Mouse (Mus musculus) hindbrain, embryonic 13.5 days (tissue): Measurements from ENCODE around the gene Trim37. TPM values are rescaled to one million over a fixed set of nuclear protein-coding genes. Genes with fewer than 3 reads are reported as not detected.

Experiments used
- ATAC-seq: fragments of 200-750 bp; cut with Nextera tagmentation; 2 replicates; pipeline ENCODE4 v1.8.0; 2017; ENCODE audit warnings: moderate TSS enrichment; ENCODE audit not compliant: low FRiP score
- H3K27ac ChIP-seq: fragments of 300-500 bp; sonication (generic); 2 replicates; pipeline ENCODE4 v1.5.1; 2015; ENCODE audit warnings: inconsistent platforms, mild to moderate bottlenecking, moderate library complexity
- H3K27me3 ChIP-seq: fragments of 300-500 bp; sonication (generic); 2 replicates; pipeline ENCODE4 v1.6.1; 2015; ENCODE audit warnings: mild to moderate bottlenecking, inconsistent platforms
- H3K36me3 ChIP-seq: fragments of 300-500 bp; sonication (generic); 2 replicates; pipeline ENCODE4 v1.6.1; 2015; ENCODE audit warnings: mild to moderate bottlenecking, inconsistent platforms
- H3K4me1 ChIP-seq: fragments of 300-500 bp; sonication (generic); replicated peaks from 2 replicates; pipeline ENCODE4 v1.6.1; 2015; ENCODE audit warnings: inconsistent platforms
- H3K4me2 ChIP-seq: fragments of 300-500 bp; sonication (generic); 2 replicates; pipeline ENCODE4 v1.6.1; 2015; ENCODE audit warnings: inconsistent platforms, mild to moderate bottlenecking, moderate library complexity
- H3K4me3 ChIP-seq: fragments of 300-500 bp; sonication (generic); 2 replicates; pipeline ENCODE4 v1.5.1; 2015; ENCODE audit warnings: mild to moderate bottlenecking, inconsistent platforms
- H3K9ac ChIP-seq: fragments of 300-500 bp; sonication (generic); 2 replicates; pipeline ENCODE4 v1.6.1; 2015; ENCODE audit warnings: mild to moderate bottlenecking, inconsistent platforms
- H3K9me3 ChIP-seq: fragments of 300-500 bp; sonication (generic); 2 replicates; pipeline ENCODE4 v1.6.1; 2016; ENCODE audit warnings: inconsistent platforms
- WGBS: fragments of 180-500 bp; shearing (Covaris S2); methylation state at CpG from one replicate; pipeline ENCODE4 v1.1.7; 2015; 5-methylcytosine and 5-hydroxymethylcytosine counted together
- polyA plus RNA-seq: library from polyadenylated mRNA; unstranded; fragments of >200 nt; fragmentation: Nextera tagmentation; extraction: Ambion mirVana; gene quantifications from 2 replicates; pipeline ENCODE4 v1.2.1, GENCODE M21; 2015

The Trim37 gene
- 82.1 and 83.5 TPM in 2 replicates for polyA plus RNA-seq

GRCm38 (mm10) chr11:87126824-87127816, at the start of gene Trim37:
Gene Trim37 (plus strand): TSS chr11:87127077.
- peak within 1 kb of the TSS; percentile 96 for H3K27ac ChIP-seq
- H3K4me3 ChIP-seq = peak within 1 kb of the TSS; percentile 96
- WGBS = under 1% methylated on average over 90 of the region's 105 CpGs
- H3K27me3 ChIP-seq = no peaks in the 10 kb centered on the region
- H3K4me1 ChIP-seq = peaks cover 26% of the 10 kb centered on the region
- H3K9ac ChIP-seq = peak within 1 kb of the TSS; percentile 95
- peaks cover 32% of the 10 kb centered on the region for H3K36me3 ChIP-seq
- ATAC-seq = peak; percentile 95
- no peaks in the 10 kb centered on the region for H3K9me3 ChIP-seq
- H3K4me2 ChIP-seq = peak within 1 kb of the TSS; percentile 71

GRCm38 (mm10) chr11:87083712-87084111, 43.2 kb upstream of the Trim37 start:
- ATAC-seq = no peak
- Histone ChIP-seq H3K4me1 (peaks cover 44% of the 10 kb centered on the region), H3K27me3 (no peaks in the 10 kb centered on the region), H3K4me3 (no peak overlapping the region), H3K36me3 (peaks cover 55% of the 10 kb centered on the region), H3K4me2 (no peak overlapping the region), H3K9ac (no peak overlapping the region), H3K9me3 (no peaks in the 10 kb centered on the region), H3K27ac (no peak overlapping the region)
- 78% methylated on average over 1 of the region's 1 CpGs for WGBS

- H3K9me3 ChIP-seq = no peaks in the 10 kb centered on the region
- H3K27me3 ChIP-seq = no peaks in the 10 kb centered on the region
- 93% methylated on average over 13 of the region's 13 CpGs for WGBS
Measured at GRCm38 (mm10) chr11:87085461-87085860, 41.4 kb upstream of the Trim37 start.

DNA sequence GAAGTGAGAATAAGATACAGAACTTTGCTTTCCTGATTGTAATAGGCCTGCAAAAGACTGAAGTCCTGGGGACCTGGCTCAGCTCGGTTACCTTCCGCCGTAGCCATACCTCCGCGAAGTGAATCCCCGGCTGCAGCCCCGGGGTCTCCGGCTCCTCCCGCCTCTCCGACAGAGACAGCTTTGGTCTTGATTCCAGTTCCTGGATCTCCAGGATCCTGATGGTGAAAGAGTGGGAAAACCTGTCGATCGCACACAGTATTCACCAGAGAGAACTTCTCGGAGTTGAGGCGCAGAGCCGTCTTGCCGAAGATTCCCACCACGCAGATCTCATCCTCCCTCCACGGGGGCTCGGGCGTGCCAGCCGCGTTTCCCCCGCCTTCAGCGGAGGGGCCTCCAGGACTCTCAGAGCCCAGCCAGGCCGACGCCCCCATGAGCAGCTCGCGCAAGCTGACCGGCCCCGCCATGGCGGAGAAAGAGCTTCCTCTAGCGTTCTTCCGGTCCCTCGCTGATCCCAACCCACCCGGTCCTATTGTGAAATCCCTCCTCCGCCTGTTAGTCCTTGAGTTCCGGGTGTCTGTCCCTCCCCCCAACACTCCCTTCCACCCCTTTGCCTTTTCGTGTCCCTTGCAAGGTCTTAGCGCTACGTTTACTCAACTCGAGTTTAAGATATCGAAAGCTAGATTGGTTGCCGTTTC, 40.4 kb upstream of the Trim37 start, which contains the start of gene Smg8:
Gene Smg8 (minus strand): TSS at position 485 of the 695 bp plus-strand sequence.
- Histone ChIP-seq H3K9ac (peak within 1 kb of the TSS; percentile 87), H3K36me3 (peaks cover 38% of the 10 kb centered on the region), H3K4me3 (peak within 1 kb of the TSS; percentile 67), H3K27me3 (no peaks in the 10 kb centered on the region), H3K27ac (peak within 1 kb of the TSS; percentile 71), H3K4me2 (peak within 1 kb of the TSS; percentile 91), H3K4me1 (peaks cover 38% of the 10 kb centered on the region), H3K9me3 (no peaks in the 10 kb centered on the region)
- WGBS = under 1% methylated on average over 43 of the region's 43 CpGs
- peak; percentile 85 for ATAC-seq

More at GRCm38 (mm10) chr11:87085461-87085860, 41.4 kb upstream of the Trim37 start:
- no peak for ATAC-seq
- Histone ChIP-seq H3K4me2 (peak overlapping the region; percentile 91), H3K9ac (peak overlapping the region; percentile 87; the same call in 1 of the 2 replicates), H3K4me3 (peak overlapping the region; percentile 67), H3K36me3 (peaks cover 41% of the 10 kb centered on the region), H3K27ac (no peak overlapping the region), H3K4me1 (peaks cover 38% of the 10 kb centered on the region)

- H3K4me2 ChIP-seq = peak overlapping the region; percentile 91
- no peak overlapping the region for H3K27ac ChIP-seq
- H3K27me3 ChIP-seq = no peaks in the 10 kb centered on the region
- H3K9ac ChIP-seq = peak overlapping the region; percentile 87; the same call in 1 of the 2 replicates
- peaks cover 34% of the 10 kb centered on the region for H3K4me1 ChIP-seq
- H3K4me3 ChIP-seq = peak overlapping the region; percentile 67
- ATAC-seq = no peak
- 65% methylated on average over 2 of the region's 2 CpGs for WGBS
- H3K36me3 ChIP-seq = peaks cover 36% of the 10 kb centered on the region
- no peaks in the 10 kb centered on the region for H3K9me3 ChIP-seq
Measured at GRCm38 (mm10) chr11:87087142-87087541, 39.7 kb upstream of the Trim37 start.

- H3K4me1 ChIP-seq = peaks cover 31% of the 10 kb centered on the region
- under 1% methylated on average over 14 of the region's 14 CpGs for WGBS
- H3K27me3 ChIP-seq = no peaks in the 10 kb centered on the region
- no peaks in the 10 kb centered on the region for H3K9me3 ChIP-seq
- peak within 1 kb of the TSS; percentile 97 for H3K4me3 ChIP-seq
- peaks cover 17% of the 10 kb centered on the region for H3K36me3 ChIP-seq
- H3K4me2 ChIP-seq = peak within 1 kb of the TSS; percentile 85
- no peak; the same call in 1 of the 2 replicates for ATAC-seq
- peak within 1 kb of the TSS; percentile 96 for H3K27ac ChIP-seq
- peak within 1 kb of the TSS; percentile 98 for H3K9ac ChIP-seq
Measured at GRCm38 (mm10) chr11:87108409-87108754, 18.5 kb upstream of the Trim37 start, which contains the start of gene Prr11. Gene Prr11 (minus strand): TSS chr11:87108708.

DNA sequence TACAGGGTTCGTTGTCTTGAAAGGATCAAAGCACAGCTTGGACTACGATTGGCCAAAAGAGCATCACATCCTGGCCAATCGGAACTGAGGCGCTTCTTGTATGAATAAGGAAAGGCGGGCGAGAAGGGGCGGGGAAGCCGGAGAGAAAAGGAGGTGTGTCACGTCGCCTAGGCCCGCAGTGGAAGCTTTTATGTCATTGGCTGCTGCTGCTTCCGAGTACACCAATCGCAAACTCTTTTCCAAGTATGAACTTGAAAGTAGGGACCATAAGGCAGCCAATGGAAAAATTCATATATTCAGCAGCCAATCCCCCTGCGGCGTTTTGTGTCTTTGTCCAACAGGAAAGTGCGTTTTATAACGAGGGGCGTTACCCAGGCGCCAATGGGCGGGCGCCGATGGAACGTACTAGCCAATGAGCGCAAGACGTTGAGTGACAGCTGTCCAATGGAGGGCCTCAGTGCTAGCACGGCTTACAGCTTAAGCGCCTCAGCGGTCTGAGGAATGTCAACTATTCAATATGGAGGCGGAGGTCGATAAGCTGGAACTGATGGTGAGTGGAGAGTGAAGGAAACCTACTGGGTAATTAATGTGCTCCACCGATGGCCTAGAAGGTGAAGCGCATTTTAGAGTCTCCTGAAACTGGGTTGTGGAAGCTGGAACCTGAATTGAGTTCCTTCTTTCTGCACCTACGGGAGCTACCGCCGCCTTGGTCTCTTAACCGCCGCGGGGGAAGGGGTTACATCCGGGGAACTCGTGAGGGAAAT, 17.9 kb upstream of the Trim37 start, which contains the start of gene Ska2:
Gene Ska2 (plus strand): TSS at position 480 of the 764 bp plus-strand sequence.
- Histone ChIP-seq H3K4me3 (peak within 1 kb of the TSS; percentile 97), H3K9ac (peak within 1 kb of the TSS; percentile 98), H3K9me3 (no peaks in the 10 kb centered on the region), H3K4me1 (peaks cover 31% of the 10 kb centered on the region), H3K27me3 (no peaks in the 10 kb centered on the region), H3K27ac (peak within 1 kb of the TSS; percentile 96), H3K4me2 (peak within 1 kb of the TSS; percentile 85), H3K36me3 (peaks cover 14% of the 10 kb centered on the region; the same call in 1 of the 2 replicates)
- under 1% methylated on average over 40 of the region's 40 CpGs for WGBS
- peak; percentile 100 for ATAC-seq

DNA sequence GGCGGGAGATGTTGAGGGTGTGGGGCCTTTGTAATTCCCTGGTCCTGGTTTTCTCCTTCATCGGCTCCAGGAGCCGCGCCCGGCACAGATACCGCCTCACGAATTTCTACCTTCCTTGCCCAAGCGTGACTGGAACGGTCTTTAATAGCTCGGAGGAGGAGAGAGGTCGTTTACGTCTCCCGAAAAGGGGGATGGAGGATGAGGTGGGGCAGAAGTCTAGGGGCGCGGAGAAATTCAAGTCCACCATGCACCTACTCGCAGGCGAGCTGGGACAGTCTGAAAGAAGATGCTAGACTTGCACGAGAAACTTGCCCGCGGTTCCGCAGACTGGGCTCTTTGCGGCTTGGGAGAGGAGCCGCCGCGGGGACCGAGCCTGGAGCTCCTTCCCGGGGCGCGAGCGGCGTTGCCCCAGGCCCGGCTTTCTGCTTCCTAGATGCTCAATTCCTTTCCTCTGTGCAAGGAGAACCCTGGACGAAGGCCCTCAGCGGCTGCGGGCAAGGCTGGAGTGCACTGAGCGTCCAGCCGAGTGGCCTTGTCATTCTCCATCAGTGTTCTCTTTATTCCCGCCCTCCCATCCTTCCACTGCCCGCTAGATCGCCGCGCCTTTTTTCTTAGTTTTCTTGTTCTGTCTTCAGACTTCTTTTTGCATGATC, 17.2 kb upstream of the Trim37 start:
- under 1% methylated on average over 42 of the region's 42 CpGs for WGBS

DNA sequence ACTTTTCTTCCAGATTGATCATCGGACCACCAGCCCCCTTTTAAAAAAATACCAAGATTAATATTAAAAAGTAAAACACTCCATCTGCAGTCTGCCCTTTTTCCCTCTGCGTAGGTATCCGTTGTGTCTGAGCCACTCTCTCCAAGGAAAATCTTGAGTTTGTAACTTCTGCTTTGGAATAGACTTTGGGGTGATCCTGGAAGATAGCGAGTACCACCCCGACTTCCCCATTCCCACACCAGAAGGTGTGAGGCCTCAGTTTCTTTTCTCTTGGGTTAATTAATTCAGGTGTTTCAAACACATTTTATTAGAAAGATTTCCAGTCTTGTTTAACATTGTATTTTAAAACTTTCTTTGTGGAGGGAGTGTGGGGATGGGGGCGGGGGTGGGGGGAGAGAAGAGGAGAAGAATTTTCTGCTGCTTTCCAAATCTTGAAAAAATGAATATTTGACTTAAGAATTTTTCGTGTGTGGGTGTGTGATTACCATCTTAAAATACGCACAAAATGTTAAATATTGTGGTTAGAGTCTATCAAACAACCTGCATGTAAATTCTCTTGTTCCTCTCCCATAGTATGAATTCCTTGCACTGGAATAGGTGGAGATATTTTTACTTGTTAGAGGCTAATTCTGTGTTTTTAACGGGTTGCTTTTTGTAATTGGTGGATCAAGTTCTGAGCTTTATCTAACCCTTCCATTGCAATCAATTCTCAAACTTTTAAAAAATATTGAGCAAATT, 16.5 kb upstream of the Trim37 start:
- H3K27ac ChIP-seq = peak overlapping the region; percentile 96
- H3K9ac ChIP-seq = peak overlapping the region; percentile 98
- H3K4me3 ChIP-seq = peak overlapping the region; percentile 97
- H3K27me3 ChIP-seq = no peaks in the 10 kb centered on the region
- 7% methylated on average over 9 of the region's 9 CpGs for WGBS
- peak overlapping the region; percentile 85 for H3K4me2 ChIP-seq
- no peaks in the 10 kb centered on the region for H3K9me3 ChIP-seq
- H3K4me1 ChIP-seq = peaks cover 31% of the 10 kb centered on the region
- H3K36me3 ChIP-seq = peaks cover 9% of the 10 kb centered on the region
- no peak for ATAC-seq

More for the DNA sequence above, 17.2 kb upstream of the Trim37 start:
- Histone ChIP-seq H3K9ac (peak overlapping the region; percentile 98), H3K27ac (peak overlapping the region; percentile 96), H3K36me3 (peaks cover 7% of the 10 kb centered on the region), H3K9me3 (no peaks in the 10 kb centered on the region), H3K4me3 (peak overlapping the region; percentile 97), H3K4me1 (peaks cover 31% of the 10 kb centered on the region), H3K27me3 (no peaks in the 10 kb centered on the region), H3K4me2 (peak overlapping the region; percentile 85)
- ATAC-seq = no peak

- H3K36me3 ChIP-seq = peaks cover 60% of the 10 kb centered on the region
- H3K27me3 ChIP-seq = no peaks in the 10 kb centered on the region
- WGBS = 83% methylated on average over 8 of the region's 8 CpGs
- no peak overlapping the region for H3K27ac ChIP-seq
- no peak overlapping the region for H3K4me3 ChIP-seq
- H3K4me1 ChIP-seq = peaks cover 8% of the 10 kb centered on the region
- H3K4me2 ChIP-seq = no peak overlapping the region
- no peak for ATAC-seq
- H3K9ac ChIP-seq = no peak overlapping the region
- H3K9me3 ChIP-seq = no peaks in the 10 kb centered on the region
Measured at GRCm38 (mm10) chr11:87121864-87122263, 5.0 kb upstream of the Trim37 start.
